Mouse (Mus musculus) lung, postnatal 0 days (tissue): ENCODE results near the gene Cant1.

ENCODE experiments used
- CTCF ChIP-seq: IDR thresholded peaks from 2 replicates; pipeline ENCODE4 v1.5.1; 2016; ENCODE audit warnings: antibody characterized with exemption, mild to moderate bottlenecking
- EP300 ChIP-seq: IDR thresholded peaks from 2 replicates; pipeline ENCODE4 v1.6.1; 2016; ENCODE audit warnings: antibody characterized with exemption, mild to moderate bottlenecking, control low read depth

DNA sequence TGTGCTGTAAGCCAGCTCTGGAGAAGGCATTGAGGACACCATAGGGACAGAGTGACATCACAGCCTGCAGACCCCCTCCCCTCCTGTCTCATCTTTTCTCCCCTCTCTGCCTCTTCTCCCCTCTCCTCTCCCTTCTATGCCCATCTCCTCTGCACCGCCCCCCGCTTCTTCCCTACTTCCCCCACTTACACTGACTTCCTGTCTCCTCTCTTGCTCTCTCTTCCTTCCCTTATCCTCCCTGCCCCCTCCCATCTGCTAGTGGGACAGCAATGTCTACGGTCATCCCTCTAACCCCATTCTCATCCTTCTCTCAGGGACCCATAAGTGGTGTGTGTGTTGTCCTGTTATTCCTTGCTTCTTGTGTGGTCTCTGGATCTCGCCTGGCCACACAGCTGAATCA lies 40.6 kb upstream of the Cant1 start:
- no peak for TF ChIP-seq EP300
- no peak for TF ChIP-seq CTCF
